Mouse (Mus musculus): ENCODE measurements around the gene Bcl9l.
"Not testable (repeated sequence)": the region's sequence is repeated elsewhere in the genome, so short reads cannot be mapped to it uniquely, and the experiment has no call there.

The Bcl9l gene

DNA sequence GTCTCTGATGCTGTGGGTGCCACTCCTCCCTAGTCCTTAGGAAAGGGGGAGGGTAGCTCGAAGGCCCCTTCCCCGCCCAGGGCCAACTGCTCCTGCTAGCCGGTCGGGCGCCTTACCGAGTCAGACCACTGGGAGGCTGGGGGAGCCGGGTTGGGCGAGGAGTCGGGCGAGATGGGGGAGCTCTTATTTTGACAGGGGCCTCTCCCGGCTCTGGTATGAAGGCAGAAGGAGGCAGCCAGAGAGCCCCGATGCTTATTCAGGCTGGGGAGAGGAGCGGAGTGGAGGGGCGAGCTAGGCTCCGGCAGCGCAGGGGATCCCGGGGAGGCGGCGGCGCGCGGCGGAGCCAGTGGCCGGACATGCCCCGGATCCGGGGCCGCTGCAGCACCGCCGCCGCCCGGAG is at the start of gene Bcl9l:
TSS of gene Bcl9l (plus strand) at position 274 of the 400 bp plus-strand sequence.
- peak; percentile 90 for DNase-seq

DNA sequence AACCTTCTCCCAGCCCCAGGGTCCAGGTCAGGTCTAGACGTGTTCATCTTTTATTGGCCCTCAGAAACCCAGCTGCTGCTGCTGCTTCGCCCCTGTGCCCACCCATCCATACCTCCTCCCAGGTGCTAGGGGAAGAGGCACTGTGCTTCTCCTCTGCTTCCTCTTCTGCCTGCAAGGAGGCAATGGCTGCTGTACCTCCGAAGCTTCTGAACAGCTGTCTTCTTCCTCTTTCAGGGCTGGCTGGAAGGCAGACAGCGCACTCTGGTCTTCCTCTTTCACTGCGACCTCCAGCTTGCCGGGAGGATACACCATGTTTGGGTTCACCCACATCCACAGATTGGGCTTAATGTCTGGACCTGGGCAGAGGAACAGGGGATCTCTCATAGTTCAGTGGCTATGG is 46.9 kb upstream of the Bcl9l start:
- DNase-seq = no peak

DNA sequence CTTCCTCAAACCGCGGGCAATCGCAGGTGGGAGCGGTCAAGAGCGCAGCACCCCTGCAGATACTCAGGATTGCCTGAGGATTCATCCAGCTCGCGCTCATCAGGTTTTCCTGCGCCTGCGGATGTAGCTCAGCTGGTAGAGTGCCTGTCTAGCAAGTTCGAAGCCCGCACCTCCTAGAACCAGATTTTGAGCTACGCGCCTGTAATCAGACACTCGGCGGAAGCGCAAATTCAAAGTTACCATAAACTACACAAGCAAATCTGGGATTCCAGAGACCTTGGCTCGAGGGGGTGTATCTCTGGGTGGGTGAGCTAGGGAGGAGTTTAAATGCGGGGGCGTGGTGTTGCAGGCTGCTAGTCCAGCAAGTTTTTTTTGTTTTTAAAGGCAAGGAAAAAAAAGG is 41.7 kb upstream of the Bcl9l start, which contains the start of gene Foxr1:
TSS of gene Foxr1 (minus strand) at position 176 of the 400 bp plus-strand sequence.
- no peak for DNase-seq

DNA sequence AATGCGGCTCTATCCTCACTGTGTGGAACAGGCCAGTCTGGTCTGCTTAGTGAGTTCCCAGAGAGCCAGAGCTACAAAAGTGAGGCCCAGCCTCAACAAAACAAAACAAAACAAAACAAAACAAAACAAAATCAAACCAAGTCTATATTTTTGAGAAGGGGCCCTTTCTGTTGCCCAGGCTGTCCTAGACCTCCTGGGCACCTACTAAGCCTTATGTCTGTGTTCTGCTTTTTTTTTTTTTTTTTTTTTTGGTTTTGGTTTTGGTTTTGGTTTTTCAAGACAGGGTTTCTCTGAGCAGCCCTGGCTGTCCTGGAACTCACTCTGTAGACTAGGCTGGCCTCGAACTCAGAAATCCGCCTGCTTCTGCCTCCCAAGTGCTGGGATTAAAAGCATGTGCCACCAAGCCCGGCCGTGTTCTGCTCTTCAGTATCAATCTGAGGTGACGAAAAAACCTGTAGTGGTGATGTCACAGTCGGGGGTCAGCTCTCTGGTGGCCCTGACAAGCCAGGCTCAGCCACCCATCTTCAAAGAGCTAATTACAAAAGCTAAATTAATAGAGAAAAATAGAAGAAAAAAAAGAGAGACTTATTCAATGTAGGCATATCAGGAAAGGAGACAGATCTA is 38.1 kb upstream of the Bcl9l start:
- not testable (repeated sequence) for DNase-seq

- no peak for DNase-seq
Observed at GRCm38 (mm10) chr9:44450387-44450786, 32.2 kb upstream of the Bcl9l start.

DNA sequence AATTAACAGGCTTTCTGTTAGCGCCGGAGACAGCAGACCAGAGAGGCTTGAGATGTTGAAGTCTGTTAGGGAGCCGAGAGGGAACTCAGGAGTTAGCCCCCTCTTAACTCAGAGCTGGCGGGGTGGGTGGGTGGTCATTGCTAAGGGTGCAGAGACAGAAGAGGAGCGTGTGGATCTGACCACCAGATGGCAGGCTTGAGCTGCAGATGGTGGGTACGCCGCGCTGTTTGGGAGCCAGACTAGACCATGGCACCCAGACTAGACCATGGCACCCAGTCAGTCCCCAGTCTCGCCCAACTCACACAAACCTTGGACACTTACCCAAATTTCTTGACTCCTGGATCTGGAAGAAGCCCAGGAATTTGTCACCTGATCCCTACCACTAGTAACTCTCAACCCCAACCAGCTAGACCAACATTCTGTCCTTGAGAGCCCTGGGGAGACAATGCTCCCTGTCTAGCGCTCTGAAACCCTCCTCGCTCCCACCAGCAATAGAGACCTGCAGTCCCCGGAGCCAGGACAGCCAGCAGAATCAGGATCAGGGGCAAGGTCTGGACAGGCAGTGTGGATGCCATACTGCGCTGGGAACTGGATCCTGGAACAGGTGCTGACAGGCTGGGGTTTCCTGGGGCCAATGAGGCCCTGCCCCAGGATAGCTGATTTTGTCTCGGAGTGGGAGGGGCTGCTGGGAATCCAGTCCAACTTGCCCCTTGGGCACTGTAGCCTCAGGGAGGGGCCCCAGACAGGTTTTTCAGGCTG is 28.3 kb upstream of the Bcl9l start:
- peak; percentile 80 for DNase-seq

GRCm38 (mm10) chr9:44454891-44455220 is 27.8 kb upstream of the Bcl9l start, which contains the start of gene Upk2:
Upk2 (minus strand) TSS chr9:44454976.
- DNase-seq = no peak

DNA sequence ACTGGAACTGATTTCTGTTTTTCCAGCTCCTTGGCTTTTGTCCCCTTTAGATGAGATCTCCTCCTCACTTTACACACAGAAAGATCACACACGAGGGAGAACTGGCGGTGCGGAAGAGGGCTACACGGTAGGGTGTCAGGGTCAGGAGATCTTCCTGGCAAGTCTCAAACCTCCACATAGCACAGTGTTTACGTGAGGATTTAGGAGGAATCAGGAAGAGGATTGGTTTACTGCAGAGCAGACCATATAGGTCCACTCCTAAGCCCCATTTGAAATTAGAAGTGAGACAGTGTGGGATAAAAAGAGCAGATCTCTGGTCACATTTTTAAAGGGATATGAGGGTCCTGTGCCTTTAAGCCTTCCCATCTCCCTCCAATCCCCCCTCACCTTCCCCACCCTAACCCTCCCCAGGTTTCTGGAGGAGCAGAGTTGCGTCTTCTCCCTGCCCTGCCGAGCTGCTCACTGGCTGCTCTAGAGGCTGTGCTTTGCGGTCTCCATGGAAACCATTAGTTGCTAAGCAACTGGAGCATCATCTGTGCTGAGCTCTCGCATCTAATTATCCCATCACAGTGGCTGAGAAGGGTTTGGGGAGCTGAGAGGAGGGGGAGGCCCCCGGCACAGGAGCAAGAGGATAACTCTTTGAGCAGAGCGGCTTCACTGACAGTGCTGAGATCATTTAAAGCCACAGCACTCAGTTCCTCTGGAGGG is 25.4 kb upstream of the Bcl9l start:
- peak; percentile 85 for DNase-seq

DNA sequence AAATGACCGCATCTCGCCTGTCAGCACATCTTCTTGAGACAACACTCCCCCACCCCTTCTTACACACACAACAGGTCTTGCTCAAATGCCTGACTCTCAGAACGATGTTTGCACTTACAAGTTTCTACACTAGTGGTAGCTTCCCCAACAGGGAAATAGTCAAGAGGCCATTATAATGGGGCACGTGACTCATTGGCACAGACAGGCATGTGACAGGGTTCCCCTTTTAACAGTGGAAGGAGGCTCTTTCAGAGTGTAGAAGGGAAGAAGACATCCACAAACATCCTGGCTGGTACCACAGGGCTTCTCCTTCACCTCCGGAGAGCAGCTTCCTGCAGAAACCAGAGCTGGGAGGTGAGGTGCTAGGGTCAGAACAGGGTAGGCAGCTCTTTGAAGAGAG is 20.7 kb upstream of the Bcl9l start:
- DNase-seq = no peak

DNA sequence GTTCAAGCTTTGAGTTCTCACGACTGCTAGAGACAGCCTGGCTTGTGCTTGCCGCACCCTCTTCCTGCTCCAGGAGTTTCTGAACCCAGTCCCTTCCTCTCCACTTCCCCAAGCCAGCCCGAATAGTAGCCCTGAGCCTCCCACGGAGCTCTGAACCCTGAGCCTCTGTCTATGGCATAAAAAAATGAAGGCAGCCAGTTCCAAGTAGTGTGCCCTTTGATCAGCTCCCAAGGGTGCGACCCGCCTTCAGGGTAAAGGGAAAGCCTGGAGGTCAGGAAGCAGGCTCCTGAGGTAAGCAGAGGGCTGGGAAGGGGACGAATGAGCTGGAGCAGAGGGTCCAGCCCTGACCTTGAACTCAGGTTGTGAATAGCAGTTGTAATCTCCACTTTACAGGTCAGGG is 14.4 kb upstream of the Bcl9l start:
- DNase-seq = no peak

- DNase-seq = no peak
Observed at GRCm38 (mm10) chr9:44468800-44469199, 13.8 kb upstream of the Bcl9l start.

DNA sequence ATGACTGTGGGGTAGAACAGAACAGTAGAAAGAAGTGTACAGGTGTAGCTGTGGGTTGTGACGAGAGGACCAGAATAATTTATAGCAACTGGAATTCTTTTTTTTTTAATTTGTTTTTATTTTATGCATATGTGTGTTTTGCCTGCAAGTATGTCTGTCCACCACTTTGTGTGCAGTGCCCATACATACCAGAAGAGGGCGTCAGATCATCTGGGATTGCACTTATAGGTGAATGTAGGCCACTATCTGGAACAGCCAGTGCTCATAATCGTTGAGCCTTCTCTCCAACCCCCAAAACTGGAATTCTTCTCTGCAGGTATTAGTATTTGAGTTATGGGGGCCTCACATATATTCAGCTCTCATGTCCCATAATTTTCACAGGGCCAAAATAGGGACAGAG is 9.4 kb upstream of the Bcl9l start:
- no peak for DNase-seq

DNA sequence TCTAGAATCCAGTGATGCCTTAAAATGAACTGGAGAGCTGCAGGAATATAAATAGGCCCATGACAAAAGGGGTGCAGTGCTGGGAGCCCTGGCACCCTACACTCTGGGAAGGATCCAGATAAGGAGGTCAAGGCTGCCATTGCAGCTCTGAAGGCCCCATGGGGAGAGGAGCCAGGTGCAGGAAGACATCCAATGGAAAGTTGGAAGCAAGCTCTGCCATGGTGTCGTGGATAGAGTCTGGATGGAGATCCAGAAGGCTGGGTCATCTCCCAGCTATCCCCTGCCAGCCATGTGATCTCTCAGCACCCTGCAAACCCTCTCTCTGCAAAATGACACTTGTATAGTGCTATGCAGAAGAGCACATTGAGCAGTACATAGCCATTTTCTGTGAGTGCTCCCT is 8.3 kb upstream of the Bcl9l start:
- no peak for DNase-seq

- DNase-seq = no peak
Observed at GRCm38 (mm10) chr9:44475936-44476335, 6.7 kb upstream of the Bcl9l start.

GRCm38 (mm10) chr9:44477339-44478228 is 5.0 kb upstream of the Bcl9l start:
- DNase-seq = no peak

DNA sequence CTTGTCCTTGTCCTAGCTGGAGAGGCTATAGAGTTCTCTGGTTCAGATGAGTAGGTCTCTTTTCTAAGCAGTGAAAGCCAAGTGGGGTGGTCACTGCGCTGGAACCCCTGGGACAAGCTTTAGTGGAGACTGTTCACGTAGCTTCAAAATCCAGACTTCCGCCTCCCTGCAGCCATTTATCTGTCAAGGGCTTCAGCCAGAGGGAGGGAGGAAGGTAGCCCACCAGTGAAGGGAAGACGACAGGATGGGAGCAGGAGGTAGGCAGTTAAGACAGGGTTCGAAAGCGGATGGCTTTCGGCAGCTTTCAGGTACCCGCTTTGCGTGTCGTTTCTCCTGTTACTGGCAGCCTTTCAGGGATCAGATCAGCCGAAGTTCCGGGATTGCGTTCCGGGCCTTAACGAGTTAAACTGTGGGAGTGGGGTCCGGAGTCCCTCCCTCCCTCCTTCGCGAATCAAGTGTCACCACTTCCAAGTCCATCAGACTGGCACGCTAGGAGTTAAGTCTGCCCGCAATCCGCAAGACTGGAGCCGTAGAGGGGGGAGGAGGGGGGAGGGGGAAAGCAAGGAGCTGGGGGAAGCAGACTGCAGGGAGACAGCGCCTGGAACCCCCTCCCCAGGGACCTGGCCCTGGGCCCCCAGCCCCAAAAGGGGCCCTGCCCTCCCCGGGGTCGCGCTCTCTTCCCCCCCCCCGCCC is 4.2 kb upstream of the Bcl9l start:
- DNase-seq = peak; percentile 70

DNA sequence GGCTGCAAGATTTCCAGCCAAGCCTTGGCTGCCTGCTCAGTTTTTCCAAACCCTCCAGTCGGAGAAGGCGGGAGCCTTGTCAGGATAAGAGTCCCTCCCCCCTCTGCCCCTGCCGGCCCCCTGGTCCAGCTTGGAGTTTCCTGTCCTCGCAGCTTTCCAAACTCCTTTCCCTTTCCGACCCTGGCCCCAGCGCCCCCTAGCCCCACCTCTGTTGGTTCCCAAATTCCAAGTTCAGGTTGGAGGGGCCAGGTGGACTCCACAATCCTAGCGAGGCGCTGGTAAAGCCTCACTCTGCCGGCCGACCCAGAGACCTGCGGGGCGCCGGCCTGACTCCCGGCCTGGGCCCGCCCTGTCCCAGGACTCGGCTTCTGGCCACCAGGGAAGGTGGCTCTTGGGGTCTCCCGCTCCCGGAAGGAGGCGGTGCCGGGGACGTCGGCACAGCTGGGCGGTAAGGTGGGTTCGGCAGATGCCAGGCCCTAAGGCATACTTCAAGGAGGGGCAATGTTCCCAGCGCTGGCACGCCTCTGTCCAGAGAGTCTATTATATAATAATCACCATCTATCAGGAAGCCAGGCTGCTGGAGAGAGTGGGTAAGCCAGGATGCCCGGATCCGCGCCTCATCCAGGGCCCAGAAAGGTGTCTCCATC is 3.5 kb upstream of the Bcl9l start:
- peak; percentile 80 for DNase-seq

DNA sequence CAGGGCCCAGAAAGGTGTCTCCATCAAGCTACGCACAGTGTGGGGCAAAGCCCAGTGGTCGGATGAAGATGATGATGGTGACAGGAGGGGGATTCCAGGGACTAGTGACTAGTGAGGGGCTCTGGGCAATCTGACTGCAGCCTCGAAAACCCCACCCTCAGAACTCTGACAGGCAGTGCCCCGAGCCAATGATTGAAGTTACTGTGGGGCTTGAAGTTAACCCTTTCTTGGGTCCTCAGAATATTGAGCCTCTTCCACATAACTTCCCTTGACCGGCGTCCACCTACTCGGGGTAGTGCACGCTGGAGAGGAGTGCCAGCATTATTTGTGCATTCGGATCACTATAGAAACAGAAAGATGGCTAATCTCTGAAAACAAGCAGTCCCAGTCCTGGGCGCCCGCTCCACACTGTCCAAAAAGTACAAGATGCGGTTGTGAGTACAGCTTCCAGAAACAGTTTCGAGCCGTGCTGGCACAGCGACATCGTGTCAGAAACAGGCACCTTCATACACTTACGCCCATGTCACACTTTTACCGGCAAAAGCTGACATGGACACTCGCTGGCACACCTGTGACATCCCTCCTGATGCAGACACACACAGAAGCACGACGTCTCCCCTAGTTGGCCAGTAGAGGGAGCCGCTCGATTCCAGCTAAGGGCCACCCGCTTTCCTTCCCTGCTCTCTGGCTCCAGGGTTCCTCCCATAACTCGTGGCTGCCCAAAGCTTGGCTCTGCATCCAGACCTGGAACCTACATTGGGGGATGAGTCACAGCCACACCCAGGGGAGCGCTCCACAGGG is 2.8 kb upstream of the Bcl9l start:
- DNase-seq = peak; percentile 86

DNA sequence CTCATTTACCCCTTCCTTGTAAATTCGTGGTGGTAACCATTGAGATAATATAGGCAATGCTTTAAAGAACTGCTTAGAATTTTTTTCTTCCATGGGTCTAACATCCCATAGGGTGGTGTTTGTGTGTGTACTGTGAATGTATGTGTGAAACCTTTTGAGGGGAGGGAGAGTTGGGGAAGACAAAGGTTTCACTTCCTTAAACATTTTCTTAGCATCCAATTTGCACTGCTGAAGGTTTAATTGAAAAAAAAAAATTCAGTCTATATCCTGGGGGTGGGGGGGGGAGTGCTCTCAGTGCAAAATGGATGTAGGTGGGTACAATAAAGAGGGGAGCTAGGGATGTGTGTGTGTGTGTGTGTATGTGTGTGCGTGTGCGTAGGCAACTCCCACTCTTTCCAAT is 513 bp upstream of the Bcl9l start:
- DNase-seq = no peak

DNA sequence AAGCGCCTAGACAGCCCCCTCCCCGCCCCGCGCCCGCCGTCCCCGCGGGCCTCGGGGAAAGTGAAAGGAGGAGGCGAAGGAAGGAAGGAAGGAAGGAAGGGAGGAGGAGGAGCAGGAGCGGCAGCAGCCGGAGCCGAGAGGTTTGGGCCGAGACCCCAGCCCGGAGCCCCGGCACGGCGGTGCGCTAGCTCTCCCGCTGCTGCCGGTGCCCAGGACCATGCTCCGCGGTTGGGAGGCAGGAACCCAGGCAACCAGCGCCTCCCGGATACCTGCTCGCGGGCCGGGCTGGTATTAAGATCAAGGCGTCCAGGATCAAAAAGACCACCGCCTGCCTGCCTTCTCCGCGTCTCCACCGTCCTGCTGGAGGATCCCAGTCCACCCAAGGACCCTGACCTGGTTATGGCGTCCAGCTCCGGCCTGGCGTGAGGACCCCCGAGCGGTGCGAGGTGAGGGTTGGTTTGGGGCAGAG is 450 bp downstream of the Bcl9l start:
- peak; percentile 55 for DNase-seq

Data from right cerebral cortex, postnatal 25 days (tissue).